Mouse (Mus musculus) embryonic fibroblast, embryonic 13.5 days (primary cell): Measurements from ENCODE around the gene Lmtk3.

Experiments
- CTCF ChIP-seq: IDR thresholded peaks from 2 replicates; pipeline ENCODE4 v1.5.1; 2011; ENCODE audit warnings: mild to moderate bottlenecking, control low read depth, low read length, moderate library complexity, borderline replicate concordance; ENCODE audit not compliant: insufficient read depth
- POLR2A ChIP-seq: IDR thresholded peaks from 2 replicates; pipeline ENCODE4 v1.6.1; 2011; ENCODE audit warnings: low read depth, mild to moderate bottlenecking, control low read depth, low read length, moderate library complexity

DNA sequence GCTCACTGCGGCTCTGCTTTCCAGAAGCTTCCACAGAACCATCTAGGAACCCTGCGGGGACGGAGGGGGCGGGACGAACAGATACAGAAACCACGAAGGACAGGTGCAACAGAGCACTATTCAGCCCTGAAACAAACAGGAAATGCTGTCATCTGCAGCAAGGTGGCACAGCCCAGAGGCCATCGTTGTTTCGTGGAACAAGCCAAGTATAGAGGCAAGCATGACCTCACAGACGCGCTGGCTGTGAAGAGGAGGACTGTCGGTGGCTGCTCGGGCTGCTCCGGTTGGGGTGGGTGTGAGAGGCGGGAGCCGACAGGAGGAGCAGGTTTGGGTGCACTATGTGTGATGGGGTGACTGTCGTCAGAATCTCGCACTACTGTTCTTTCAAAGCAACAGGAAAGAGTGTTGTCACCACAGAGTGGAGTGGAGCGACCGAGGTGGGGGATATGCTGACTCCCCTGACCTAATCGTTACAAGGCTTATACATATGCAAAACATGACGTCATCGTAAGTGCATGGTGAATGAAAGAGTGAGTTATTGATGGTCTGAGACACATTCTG, 4.4 kb upstream of the Lmtk3 start:
- no peak for TF ChIP-seq CTCF
- TF ChIP-seq POLR2A = no peak
